In genomic region chr10:28113879-28114278, GRCm38 (mm10) we compare ENCODE assay signal across 9 mouse cellular contexts. TPM values are rescaled to one million over a fixed set of nuclear protein-coding genes. Genes with fewer than 3 reads are reported as not detected.
DNase-seq lines count a peak whose midpoint lies in the region; ATAC-seq and TF ChIP-seq lines count a peak whose summit lies in the region.
"Had no signal": no experiment of that assay in that cellular context is flagged by ENCODE, and none has a peak within 500 bp of the region (broad histone marks: within the 10 kb centered on the region; RNA-seq: fewer than 3 reads in every experiment).

No protein-coding gene starts in this region.

- ATAC-seq in hindbrain, embryonic 16.5 days = no peak
- ATAC-seq in hindbrain, embryonic 12.5 days (ENCODE audit: low FRiP score) = no peak

- H3K4me3 ChIP-seq in gastrocnemius, adult 2 months = peak overlapping the region; percentile 58
- H3K4me3 ChIP-seq in hindbrain, embryonic 16.5 days (ENCODE audit: low read length) = no peak overlapping the region
- H3K4me3 ChIP-seq in hindbrain, embryonic 12.5 days = no peak overlapping the region

- peak overlapping the region; percentile 70 for H3K27ac ChIP-seq in gastrocnemius, adult 2 months
- no peak overlapping the region for H3K27ac ChIP-seq in hindbrain, embryonic 16.5 days (ENCODE audit: low read depth, low read length)
- no peak overlapping the region for H3K27ac ChIP-seq in hindbrain, embryonic 12.5 days
- H3K27ac ChIP-seq: liver, embryonic 14.5 days had no signal

- H3K9me3 ChIP-seq in hindbrain, embryonic 16.5 days (ENCODE audit: control insufficient read depth, low read length) = no peaks in the 10 kb centered on the region
- H3K9me3 ChIP-seq in hindbrain, embryonic 12.5 days (replicated peaks) = no peaks in the 10 kb centered on the region

- no peaks in the 10 kb centered on the region for H3K27me3 ChIP-seq in hindbrain, embryonic 16.5 days (replicated peaks; ENCODE audit: control insufficient read depth, insufficient read depth, low read length)
- no peaks in the 10 kb centered on the region for H3K27me3 ChIP-seq in hindbrain, embryonic 12.5 days

- TF ChIP-seq POLR2A in brain, embryonic 14.5 days (IDR thresholded peaks at IDR 0.05; ENCODE audit: borderline replicate concordance, extremely low read depth, insufficient read depth, insufficient read length, poor library complexity, severe bottlenecking) = no peak

- TF ChIP-seq CTCF in gastrocnemius, adult 2 months (IDR thresholded peaks at IDR 0.05) = no peak
- no peak for TF ChIP-seq CTCF in brain, embryonic 14.5 days (IDR thresholded peaks at IDR 0.05; ENCODE audit: borderline replicate concordance, extremely low read depth, insufficient read depth, insufficient read length)

- H3K4me2 ChIP-seq in hindbrain, embryonic 16.5 days (ENCODE audit: low read length) = no peak overlapping the region
- H3K4me2 ChIP-seq in hindbrain, embryonic 12.5 days (replicated peaks) = no peak overlapping the region

- peak; percentile 21 for DNase-seq in gastrocnemius, adult 2 months
- no peak for DNase-seq in gastrocnemius, postnatal 36 days
- DNase-seq in brain, embryonic 14.5 days (ENCODE audit: low read depth) = peak; percentile 60
- DNase-seq in heart, postnatal 36 days = peak; percentile 29 to 31
- DNase-seq in lung, postnatal 4 days = peak; percentile 53 to 55
- no peak for DNase-seq in urinary bladder, adult 2 months (ENCODE audit: low spot score)

- intact Hi-C loops in gastrocnemius, adult 2 months (cut with DNase I) = no loop called here
- intact Hi-C loops in gastrocnemius, postnatal 36 days (cut with DNase I) = no loop called here
- intact Hi-C loops in heart, postnatal 36 days (cut with DNase I) = no loop called here

- no peaks in the 10 kb centered on the region for H3K36me3 ChIP-seq in hindbrain, embryonic 16.5 days (ENCODE audit: control insufficient read depth, insufficient read depth, low read length)
- H3K36me3 ChIP-seq in hindbrain, embryonic 12.5 days = no peaks in the 10 kb centered on the region

- no peak overlapping the region for H3K9ac ChIP-seq in hindbrain, embryonic 16.5 days (ENCODE audit: low read depth, low read length)
- no peak overlapping the region for H3K9ac ChIP-seq in hindbrain, embryonic 12.5 days
- H3K9ac ChIP-seq: liver, embryonic 14.5 days had no signal

- WGBS in hindbrain, embryonic 16.5 days = 71% methylated on average over 3 of the region's 3 CpGs
- WGBS in hindbrain, embryonic 12.5 days = 75% methylated on average over 3 of the region's 3 CpGs

- H3K4me1 ChIP-seq in hindbrain, embryonic 16.5 days (ENCODE audit: control insufficient read depth, insufficient read depth, low read depth, low read length) = no peaks in the 10 kb centered on the region
- H3K4me1 ChIP-seq in hindbrain, embryonic 12.5 days = no peaks in the 10 kb centered on the region

RNA-seq across cellular contexts. Expression of gene Ptprk, which starts 39.3 kb away (rescaled TPM):
- 1 to 10 TPM; 3.2 to 5.9 TPM for total RNA-seq in gastrocnemius, adult 2 months (2021)
- 1 to 10 TPM; 4.0 to 4.5 TPM for total RNA-seq in gastrocnemius, postnatal 36 days (2021)
- 19.3 and 30.8 TPM in 2 replicates for polyA plus RNA-seq in brain, embryonic 14.5 days (2012; rRNA removed)
- total RNA-seq in heart, postnatal 36 days (2021) = 10 to 100 TPM; 20.9 to 21.0 TPM
- polyA plus RNA-seq in hindbrain, embryonic 16.5 days (2015; fragmentation: Nextera tagmentation; extraction: Ambion mirVana) = 29.4 and 30.2 TPM in 2 replicates
- 31.0 and 31.9 TPM in 2 replicates for polyA plus RNA-seq in hindbrain, embryonic 12.5 days (2016; fragmentation: Nextera tagmentation; extraction: Ambion mirVana)
- 13.2 and 18.2 TPM in 2 replicates for polyA plus RNA-seq in urinary bladder, adult 2 months (2012; rRNA removed)

Comparison
In these comparisons a context has a peak if more than half of its experiments do, and no peak if none do; other contexts are left out.
1. DNase-seq: peak in gastrocnemius, adult 2 months (single experiment), brain, embryonic 14.5 days (single experiment), heart, postnatal 36 days (2 of 2) and lung, postnatal 4 days (2 of 2); none in gastrocnemius, postnatal 36 days (0 of 2) and urinary bladder, adult 2 months (single experiment).